Mouse (Mus musculus) C2C12 (cell line): Measurements from ENCODE around the gene Zfp687. TPM values are rescaled to one million over a fixed set of nuclear protein-coding genes. Genes with fewer than 3 reads are reported as not detected.

Experiments used
- H3K27me3 ChIP-seq: one replicate; pipeline ENCODE4 v1.6.1; 2011; ENCODE audit not compliant: control insufficient read depth, insufficient read depth, insufficient read length
- H3K36me3 ChIP-seq: one replicate; pipeline ENCODE4 v1.6.1; 2011; ENCODE audit not compliant: control insufficient read depth, insufficient read depth
- H3K4me3 ChIP-seq: one replicate; pipeline ENCODE4 v1.5.1; 2011; ENCODE audit warnings: mild to moderate bottlenecking, control low read depth; ENCODE audit not compliant: poor library complexity, insufficient read depth, severe bottlenecking
- H3K79me2 ChIP-seq: one replicate; pipeline ENCODE4 v1.6.1; 2011; ENCODE audit not compliant: control insufficient read depth, insufficient read depth
- H3K79me3 ChIP-seq: one replicate; pipeline ENCODE4 v1.6.1; 2011; ENCODE audit warnings: low read depth, control low read depth
- H3ac ChIP-seq: one replicate; pipeline ENCODE3; 2011; ENCODE audit warnings: low read depth; ENCODE audit not compliant: control insufficient read depth, insufficient read length
- CEBPB ChIP-seq: IDR thresholded peaks from one replicate; pipeline ENCODE4 v1.6.1; 2011; ENCODE audit warnings: low read depth, mild to moderate bottlenecking, control low read depth, moderate library complexity
- CTCF ChIP-seq: IDR thresholded peaks from one replicate; pipeline ENCODE4 v1.5.1; 2011; ENCODE audit not compliant: control insufficient read depth, insufficient read depth, insufficient read length
- FOSL1 ChIP-seq: IDR thresholded peaks from one replicate; pipeline ENCODE4 v1.8.0; 2011; ENCODE audit warnings: mild to moderate bottlenecking, low read length; ENCODE audit not compliant: poor library complexity, insufficient read depth, severe bottlenecking
- MAX ChIP-seq: IDR thresholded peaks from one replicate; pipeline ENCODE4 v1.6.1; 2011; ENCODE audit warnings: mild to moderate bottlenecking, control low read depth
- MYOD1 ChIP-seq: IDR thresholded peaks from one replicate; pipeline ENCODE4 v1.6.1; 2011; ENCODE audit warnings: low read depth; ENCODE audit not compliant: control insufficient read depth, insufficient read length
- MYOG ChIP-seq: IDR thresholded peaks from one replicate; pipeline ENCODE4 v1.6.1; 2011; ENCODE audit not compliant: control insufficient read depth, insufficient read length; ENCODE audit errors: extremely low read depth
- USF1 ChIP-seq: IDR thresholded peaks from one replicate; pipeline ENCODE4 v1.6.1; 2011; ENCODE audit warnings: low read depth, mild to moderate bottlenecking, control low read depth, moderate library complexity
- polyA plus RNA-seq: library from polyadenylated mRNA; unstranded; fragments of >200 nt; fragmentation: generic; extraction: Trizol; gene quantifications from one replicate; pipeline ENCODE4 v1.2.1, GENCODE M21; 2012; ENCODE audit warnings: missing spikeins

The Zfp687 gene
- polyA plus RNA-seq, 1 experiment: 15.3 TPM

DNA sequence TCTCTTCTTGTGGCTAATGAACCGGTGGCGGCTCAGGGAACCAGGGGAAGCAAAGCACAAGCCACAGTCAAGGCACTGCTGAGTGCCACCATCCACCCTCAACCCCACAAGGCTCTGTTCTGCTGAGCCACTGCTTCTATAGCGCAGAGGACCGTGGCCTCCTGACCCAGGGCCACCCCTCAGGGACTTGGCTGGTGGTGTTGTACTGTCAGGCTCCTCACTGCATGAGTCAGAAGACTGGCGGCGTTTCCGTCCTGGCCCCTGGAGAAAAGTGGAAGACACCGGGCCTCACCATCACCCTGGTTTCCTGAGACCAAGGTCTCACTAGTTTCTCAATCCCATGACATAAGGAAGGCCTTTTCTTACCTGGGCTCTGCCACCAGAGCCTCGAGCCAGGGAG is 7.5 kb downstream of the Zfp687 start:
- no peak overlapping the region for H3ac ChIP-seq
- H3K4me3 ChIP-seq: no peak overlapping the region
- H3K36me3 ChIP-seq: peaks cover 84% of the 10 kb centered on the region
- peaks cover 24% of the 10 kb centered on the region for H3K79me2 ChIP-seq
- TF ChIP-seq MYOD1 (no peak), USF1 (no peak), CEBPB (no peak), CTCF (no peak), MYOG (no peak), MAX (no peak), FOSL1 (no peak)
- peaks cover 7% of the 10 kb centered on the region for H3K79me3 ChIP-seq
- no peaks in the 10 kb centered on the region for H3K27me3 ChIP-seq

- H3K27me3 ChIP-seq: no peaks in the 10 kb centered on the region
- H3ac ChIP-seq: no peak overlapping the region
- H3K36me3 ChIP-seq: peaks cover 88% of the 10 kb centered on the region
- H3K4me3 ChIP-seq: no peak overlapping the region
- TF ChIP-seq MYOD1 (no peak), CTCF (no peak), CEBPB (no peak), MYOG (no peak), FOSL1 (no peak), USF1 (no peak), MAX (no peak)
- H3K79me3 ChIP-seq: peaks cover 3% of the 10 kb centered on the region
- H3K79me2 ChIP-seq: peaks cover 5% of the 10 kb centered on the region
These were observed 9.6 kb downstream of the Zfp687 start for GRCm38 (mm10) chr3:95005651-95006050.

- Histone ChIP-seq H3K79me3 (no peaks in the 10 kb centered on the region), H3K79me2 (no peaks in the 10 kb centered on the region), H3ac (no peak overlapping the region), H3K27me3 (no peaks in the 10 kb centered on the region), H3K36me3 (peaks cover 87% of the 10 kb centered on the region), H3K4me3 (no peak overlapping the region)
- TF ChIP-seq USF1: no peak
- TF ChIP-seq MYOG: no peak
- TF ChIP-seq MAX: no peak
- no peak for TF ChIP-seq MYOD1
- TF ChIP-seq CEBPB: no peak
- no peak for TF ChIP-seq CTCF
- no peak for TF ChIP-seq FOSL1
These were observed 12.0 kb downstream of the Zfp687 start for GRCm38 (mm10) chr3:95003273-95003672.

DNA sequence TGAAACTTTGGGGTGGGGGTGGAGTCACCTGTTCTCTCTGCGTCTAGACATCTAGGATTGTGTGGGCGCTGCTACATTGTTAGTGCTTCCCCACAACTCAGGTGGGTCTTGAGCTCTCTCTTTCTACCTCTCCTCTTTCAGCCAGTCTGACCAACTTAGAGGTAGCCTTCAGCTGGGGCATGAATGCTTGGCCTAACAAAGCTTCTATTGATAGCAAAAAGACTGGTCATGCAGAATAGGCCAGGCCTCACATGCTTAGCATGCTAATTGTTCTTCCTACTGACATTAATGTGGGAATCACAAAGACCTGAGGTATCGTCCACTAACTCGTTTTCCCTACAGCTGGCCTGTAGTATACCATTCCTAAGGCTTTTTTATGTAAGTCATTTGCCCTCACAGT is 12.7 kb downstream of the Zfp687 start:
- H3ac ChIP-seq: no peak overlapping the region
- H3K27me3 ChIP-seq: no peaks in the 10 kb centered on the region
- no peak overlapping the region for H3K4me3 ChIP-seq
- TF ChIP-seq CEBPB: no peak
- no peak for TF ChIP-seq MYOG
- no peak for TF ChIP-seq FOSL1
- TF ChIP-seq CTCF: no peak
- TF ChIP-seq MAX: no peak
- TF ChIP-seq USF1: no peak
- no peak for TF ChIP-seq MYOD1
- H3K79me3 ChIP-seq: no peaks in the 10 kb centered on the region
- no peaks in the 10 kb centered on the region for H3K79me2 ChIP-seq
- peaks cover 87% of the 10 kb centered on the region for H3K36me3 ChIP-seq

DNA sequence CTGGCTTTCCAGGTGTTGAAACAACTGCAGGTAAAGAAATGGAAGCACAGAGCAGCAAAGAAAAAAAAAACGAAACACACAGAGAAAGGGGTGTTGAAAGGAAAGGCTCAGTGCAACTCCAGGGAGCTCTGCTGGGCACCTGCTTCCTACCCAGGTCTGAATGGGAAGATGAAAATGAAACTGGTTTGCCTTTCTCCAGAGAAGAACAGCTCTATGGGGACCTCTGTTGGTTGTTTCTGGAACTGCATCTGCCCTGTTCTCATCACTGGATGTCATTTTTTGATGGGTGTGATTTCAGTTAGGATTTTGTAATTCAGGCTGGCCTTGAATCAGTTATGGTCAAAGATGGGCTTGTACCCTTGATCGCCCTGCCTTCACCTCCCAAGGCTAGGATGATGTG is 18.3 kb downstream of the Zfp687 start:
- Histone ChIP-seq H3K36me3 (peaks cover 83% of the 10 kb centered on the region), H3K27me3 (no peaks in the 10 kb centered on the region), H3ac (no peak overlapping the region), H3K79me3 (no peaks in the 10 kb centered on the region), H3K79me2 (no peaks in the 10 kb centered on the region), H3K4me3 (no peak overlapping the region)
- TF ChIP-seq MYOD1 (no peak), MYOG (no peak), FOSL1 (no peak), MAX (no peak), CTCF (peak; percentile 46)

- no peak overlapping the region for H3ac ChIP-seq
- H3K79me3 ChIP-seq: peaks cover 4% of the 10 kb centered on the region
- no peak overlapping the region for H3K4me3 ChIP-seq
- H3K79me2 ChIP-seq: peaks cover 19% of the 10 kb centered on the region
- TF ChIP-seq MYOD1: peak; percentile 55
- TF ChIP-seq MAX: no peak
- H3K36me3 ChIP-seq: peaks cover 46% of the 10 kb centered on the region
- no peaks in the 10 kb centered on the region for H3K27me3 ChIP-seq
These were observed 26.0 kb downstream of the Zfp687 start for GRCm38 (mm10) chr3:94989159-94989761.
